10 mouse cellular contexts compared by ENCODE assay signal in the genomic region with DNA sequence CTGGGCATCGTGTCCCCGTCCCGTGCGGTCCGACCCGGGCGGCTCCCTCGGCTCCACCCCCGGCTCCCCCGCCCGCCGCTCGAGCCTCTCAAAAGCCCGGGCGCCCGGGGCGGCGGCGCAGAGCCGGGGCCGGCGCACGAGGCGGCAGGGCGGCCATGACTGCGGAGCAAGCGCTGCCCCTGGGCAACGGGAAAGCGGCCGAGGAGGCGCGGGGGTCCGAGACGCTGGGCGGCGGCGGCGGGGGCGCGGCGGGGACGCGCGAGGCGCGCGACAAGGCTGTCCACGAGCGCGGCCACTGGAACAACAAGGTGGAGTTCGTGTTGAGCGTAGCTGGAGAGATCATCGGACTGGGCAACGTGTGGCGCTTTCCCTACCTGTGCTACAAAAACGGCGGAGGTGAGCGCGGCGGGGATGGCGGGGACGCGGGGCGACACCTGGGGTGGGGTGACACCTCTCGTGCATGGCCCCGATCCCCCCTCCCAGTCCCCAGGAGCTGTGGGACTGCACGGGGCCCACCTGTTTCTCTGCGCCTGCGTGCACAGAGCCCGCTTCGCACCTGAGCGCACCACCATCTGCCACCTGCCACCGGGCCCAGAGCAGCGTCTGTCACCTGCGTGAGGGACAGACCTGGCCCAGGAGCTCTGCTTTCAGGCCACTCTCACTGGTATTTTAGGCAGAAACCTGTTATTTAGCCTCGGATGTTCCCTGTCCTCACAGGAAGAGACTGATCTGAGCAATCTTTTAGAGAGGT. TPM values are rescaled to one million over a fixed set of nuclear protein-coding genes. Genes with fewer than 3 reads are reported as not detected.
A peak's percentile ranks its signal among the peaks of the same experiment; 100 is the strongest.
DNase-seq lines count a peak whose midpoint lies in the region; ATAC-seq and TF ChIP-seq lines count a peak whose summit lies in the region.
"Had no signal": no experiment of that assay in that cellular context is flagged by ENCODE, and none has a peak within 500 bp of the region (broad histone marks: within the 10 kb centered on the region; RNA-seq: fewer than 3 reads in every experiment).

A gene (plus strand): TSS at position 120 of the 751 bp plus-strand sequence.

- peak; percentile 45; the same call in 1 of the 2 replicates for ATAC-seq in frontal cortex, adult (ENCODE audit: low TSS enrichment)
- ATAC-seq in lung, postnatal 0 days = no peak
- peak; percentile 59; the same call in 1 of the 2 replicates for ATAC-seq in hindbrain, embryonic 14.5 days (ENCODE audit: low FRiP score)
- no peak for ATAC-seq in monocyte, adult 5-6 weeks (replicated peaks; ENCODE audit: insufficient number of reproducible peaks, low FRiP score, low TSS enrichment, poor library complexity, severe bottlenecking)
- no peak for ATAC-seq in granulocyte monocyte progenitor cell, adult 5-6 weeks (replicated peaks; ENCODE audit: poor library complexity, severe bottlenecking)

- H3K9ac ChIP-seq in lung, postnatal 0 days (replicated peaks; ENCODE audit: low read depth) = no peak within 1 kb of the TSS
- H3K9ac ChIP-seq in hindbrain, embryonic 14.5 days = peak within 1 kb of the TSS; percentile 74

- TF ChIP-seq EP300 in lung, postnatal 0 days (IDR thresholded peaks at IDR 0.05) = no peak

- no peaks in the 10 kb centered on the region for H3K36me3 ChIP-seq in lung, postnatal 0 days (ENCODE audit: insufficient read depth, low read length)
- no peaks in the 10 kb centered on the region for H3K36me3 ChIP-seq in hindbrain, embryonic 14.5 days (replicated peaks; ENCODE audit: control insufficient read depth, insufficient read depth)
- no peaks in the 10 kb centered on the region for H3K36me3 ChIP-seq in midbrain, embryonic 10.5 days

- H3K27me3 ChIP-seq in lung, postnatal 0 days (replicated peaks; ENCODE audit: insufficient read depth, low read length) = peaks cover 24% of the 10 kb centered on the region
- peaks cover 31% of the 10 kb centered on the region for H3K27me3 ChIP-seq in hindbrain, embryonic 14.5 days (ENCODE audit: control insufficient read depth, insufficient read depth, low read length)
- H3K27me3 ChIP-seq in midbrain, embryonic 10.5 days (ENCODE audit: low read depth, poor library complexity, severe bottlenecking) = peaks cover 83% of the 10 kb centered on the region

- 5% methylated on average over 59 of the region's 76 CpGs for WGBS in lung, postnatal 0 days
- WGBS in hindbrain, embryonic 14.5 days = 3% methylated on average over 76 of the region's 76 CpGs
- 4% methylated on average over 76 of the region's 76 CpGs for WGBS in midbrain, embryonic 10.5 days

- no peak for TF ChIP-seq CTCF in lung, postnatal 0 days (IDR thresholded peaks at IDR 0.05)

- no peaks in the 10 kb centered on the region for H3K9me3 ChIP-seq in lung, postnatal 0 days (ENCODE audit: low read length)
- H3K9me3 ChIP-seq in hindbrain, embryonic 14.5 days (ENCODE audit: control insufficient read depth, low read length) = no peaks in the 10 kb centered on the region
- no peaks in the 10 kb centered on the region for H3K9me3 ChIP-seq in midbrain, embryonic 10.5 days (replicated peaks)

- no peak within 1 kb of the TSS for H3K27ac ChIP-seq in lung, postnatal 0 days (ENCODE audit: low read length)
- no peak within 1 kb of the TSS for H3K27ac ChIP-seq in hindbrain, embryonic 14.5 days
- peak within 1 kb of the TSS; percentile 80 for H3K27ac ChIP-seq in midbrain, embryonic 10.5 days (replicated peaks)

- DNase-seq in frontal cortex, postnatal 14 days (ENCODE audit: low spot score in 2 of 2) = no peak
- DNase-seq in lung, postnatal 0 days (ENCODE audit: low spot score) = no peak
- no peak for DNase-seq in lung, adult 18-20 months
- DNase-seq in hindbrain, embryonic 14.5 days (ENCODE audit: low spot score) = peak; percentile 55
- peak; percentile 34 for DNase-seq in midbrain, embryonic 10.5 days (ENCODE audit: low spot score)

- H3K4me3 ChIP-seq in lung, postnatal 0 days (ENCODE audit: low read depth, low read length) = peak within 1 kb of the TSS; percentile 15
- H3K4me3 ChIP-seq in hindbrain, embryonic 14.5 days (replicated peaks; ENCODE audit: low read length) = peak within 1 kb of the TSS; percentile 59
- H3K4me3 ChIP-seq in midbrain, embryonic 10.5 days = peak within 1 kb of the TSS; percentile 67

- H3K4me1 ChIP-seq in lung, postnatal 0 days (ENCODE audit: insufficient read depth, low read depth, low read length) = no peaks in the 10 kb centered on the region
- H3K4me1 ChIP-seq in hindbrain, embryonic 14.5 days (replicated peaks; ENCODE audit: control insufficient read depth, insufficient read depth, low read length) = peaks cover 8% of the 10 kb centered on the region
- peaks cover 11% of the 10 kb centered on the region for H3K4me1 ChIP-seq in midbrain, embryonic 10.5 days

- peak within 1 kb of the TSS; percentile 44 for H3K4me2 ChIP-seq in lung, postnatal 0 days (replicated peaks; ENCODE audit: low read depth, low read length)
- peak within 1 kb of the TSS; percentile 94 for H3K4me2 ChIP-seq in hindbrain, embryonic 14.5 days (replicated peaks)

RNA-seq across cellular contexts. Expression of the gene that starts here (rescaled TPM):
- polyA plus RNA-seq in lung, postnatal 0 days (2015; fragmentation: Nextera tagmentation; extraction: Ambion mirVana) = not detected in 2 replicates
- 64.0 and 78.9 TPM in 2 replicates for polyA plus RNA-seq in hindbrain, embryonic 14.5 days (2014; fragmentation: Nextera tagmentation; extraction: Ambion mirVana)
- 0.59 and 0.65 TPM in 2 replicates for polyA plus RNA-seq in midbrain, embryonic 10.5 days (2016; fragmentation: Nextera tagmentation; extraction: Ambion mirVana)
- total RNA-seq in monocyte, adult 5-6 weeks (2017) = not detected in 3 replicates
- total RNA-seq in granulocyte monocyte progenitor cell, adult 5-6 weeks (2014; fragmentation: Nextera tagmentation) = not detected in 2 replicates
- not detected in 2 replicates for total RNA-seq in granulocyte monocyte progenitor cell, adult 5-6 weeks (2017)
- total RNA-seq: common myeloid progenitor, adult 5-6 weeks; neutrophil, adult 5-6 weeks had no signal

Comparison
In these comparisons a context has a peak if more than half of its experiments do, and no peak if none do; other contexts are left out.
1. RNA of the gene that starts here (polyA plus RNA-seq): 64.0 to 78.9 TPM in hindbrain, embryonic 14.5 days; 0.59 to 0.65 TPM in midbrain, embryonic 10.5 days and not detected in lung, postnatal 0 days; every median in the first group is over 10 times any median in the second.
2. Peak in DNase-seq, H3K4me3 ChIP-seq and H3K27ac ChIP-seq in midbrain, embryonic 10.5 days; RNA of the gene not detected or under 1 TPM.
3. ATAC-seq: peak in frontal cortex, adult (single experiment) and hindbrain, embryonic 14.5 days (single experiment); none in lung, postnatal 0 days (single experiment), monocyte, adult 5-6 weeks (single experiment) and granulocyte monocyte progenitor cell, adult 5-6 weeks (single experiment).
4. H3K4me3 ChIP-seq: peak in every context shown above with its lines; median percentile 67 in midbrain, embryonic 10.5 days; 59 in hindbrain, embryonic 14.5 days; 15 in lung, postnatal 0 days.